Mouse (Mus musculus): ENCODE data around the gene Fasl. TPM values are rescaled to one million over a fixed set of nuclear protein-coding genes. Genes with fewer than 3 reads are reported as not detected.

Gene Fasl
- total and polyA plus RNA-seq, 3 experiments, result 0.05 TPM; not detected in 2

GRCm38 (mm10) chr1:161734741-161735211 is 53.5 kb downstream of the Fasl start:
- TF ChIP-seq CTCF (IDR thresholded peaks at IDR 0.05; ENCODE audit: low read depth, low read length), result no peak
- no peak for TF ChIP-seq TAL1 (conservative IDR thresholded peaks at IDR 0.05; ENCODE audit: low read depth, low read length)
- no peak for TF ChIP-seq GATA2 (IDR thresholded peaks at IDR 0.05; ENCODE audit: borderline replicate concordance, low read depth, low read length)
- no peak for TF ChIP-seq GATA1 (IDR thresholded peaks at IDR 0.05; ENCODE audit: borderline replicate concordance, low read length)
- TF ChIP-seq POLR2AphosphoS5 (IDR thresholded peaks at IDR 0.05; ENCODE audit: insufficient replicate concordance, low read depth, low read length), result no peak
- Histone ChIP-seq H3K36me3 (replicated peaks) (no peaks in the 10 kb centered on the region), H3K9me3 (replicated peaks) (0 out of 2 replicates have a peak, but pooled peaks cover 3% of the 10 kb centered on the region), H3K27me3 (ENCODE audit: insufficient read depth, low read length) (peaks cover 21% of the 10 kb centered on the region), H3K4me1 (ENCODE audit: insufficient read depth, low read depth, low read length) (peaks cover 29% of the 10 kb centered on the region), H3K4me3 (ENCODE audit: low read depth, low read length) (peak overlapping the region; percentile 18; the same call in 1 of the 2 replicates)
- ATAC-seq (ENCODE audit: extremely low read depth, insufficient number of reproducible peaks, low FRiP score, poor library complexity, severe bottlenecking), result 0 out of 2 replicates have a peak, but pooled peaks have one; percentile 22
- no peak for DNase-seq (ENCODE audit: low spot score)

- Histone ChIP-seq H3K27me3 (ENCODE audit: insufficient read depth, low read length) (peaks cover 21% of the 10 kb centered on the region), H3K4me3 (ENCODE audit: low read depth, low read length) (no peak overlapping the region), H3K9me3 (replicated peaks) (0 out of 2 replicates have a peak, but pooled peaks cover 3% of the 10 kb centered on the region), H3K4me1 (ENCODE audit: insufficient read depth, low read depth, low read length) (peaks cover 29% of the 10 kb centered on the region), H3K36me3 (replicated peaks) (no peaks in the 10 kb centered on the region)
- no peak for TF ChIP-seq GATA2 (IDR thresholded peaks at IDR 0.05; ENCODE audit: borderline replicate concordance, low read depth, low read length)
- TF ChIP-seq CTCF (IDR thresholded peaks at IDR 0.05; ENCODE audit: low read depth, low read length), result no peak
- no peak for TF ChIP-seq POLR2AphosphoS5 (IDR thresholded peaks at IDR 0.05; ENCODE audit: insufficient replicate concordance, low read depth, low read length)
- DNase-seq (ENCODE audit: low spot score) (no peak), ATAC-seq (ENCODE audit: extremely low read depth, insufficient number of reproducible peaks, low FRiP score, poor library complexity, severe bottlenecking) (no peak)
These were observed 54.0 kb downstream of the Fasl start for GRCm38 (mm10) chr1:161734314-161734713.

Other genes with a start within 250 kb of the Fasl start
- 74.9 and 90.6 TPM in 2 replicates for gene Suco, start 88.2 kb upstream of the Fasl start, total RNA-seq (2014; fragmentation: Nextera tagmentation)
- 44.7 and 58.9 TPM in 2 replicates for gene Suco, start 88.2 kb upstream of the Fasl start, total RNA-seq (2017)
- gene Suco, start 88.2 kb upstream of the Fasl start, polyA plus RNA-seq (2012), result 1.7 and 2.0 TPM in 2 replicates
- 14.6 and 17.7 TPM in 2 replicates for gene Pigc, start 180.7 kb upstream of the Fasl start, total RNA-seq (2014; fragmentation: Nextera tagmentation)
- 25.1 and 26.1 TPM in 2 replicates for gene Pigc, start 180.7 kb upstream of the Fasl start, total RNA-seq (2017)
- gene Pigc, start 180.7 kb upstream of the Fasl start, polyA plus RNA-seq (2012), result 0.75 and 0.93 TPM in 2 replicates
- 2.8 TPM in 1 of 2 replicates, not detected in the other for gene 4930558K02Rik, start 191.1 kb upstream of the Fasl start, total RNA-seq (2014; fragmentation: Nextera tagmentation)
- not detected in 2 replicates for gene 4930558K02Rik, start 191.1 kb upstream of the Fasl start, total RNA-seq (2017)
- not detected in 2 replicates for gene 4930558K02Rik, start 191.1 kb upstream of the Fasl start, polyA plus RNA-seq (2012)

All from G1E (cell line).